Mouse (Mus musculus): Measurements from ENCODE around the gene Plcg2.

Gene Plcg2

DNA sequence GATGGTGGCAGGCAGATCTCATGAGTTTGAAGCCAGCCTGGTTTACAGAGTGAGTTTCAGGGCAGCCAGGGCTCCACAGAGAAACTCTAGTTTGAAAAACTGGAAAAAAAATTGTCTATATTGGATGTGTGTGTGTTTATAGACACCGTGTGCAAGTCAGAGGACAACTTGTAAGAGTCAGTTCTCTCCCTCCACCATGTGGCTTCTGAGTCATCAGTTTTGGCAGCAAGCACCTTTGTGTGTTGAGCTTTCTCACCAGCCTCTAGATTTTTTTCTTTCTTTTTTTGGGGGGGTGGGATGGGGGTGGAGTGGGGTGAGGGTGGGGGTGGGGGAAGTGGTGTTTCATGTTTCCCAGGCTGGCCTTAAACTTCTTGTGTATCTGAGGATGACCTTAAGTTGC lies 12.8 kb upstream of the Plcg2 start:
- DNase-seq (ENCODE audit: low spot score), result no peak

- DNase-seq (ENCODE audit: low spot score), result no peak
Measured at GRCm38 (mm10) chr8:117488246-117489005, 9.7 kb upstream of the Plcg2 start.

- no peak for DNase-seq (ENCODE audit: low spot score)
Measured at GRCm38 (mm10) chr8:117493543-117493942, 4.5 kb upstream of the Plcg2 start.

GRCm38 (mm10) chr8:117494874-117495273 lies 3.2 kb upstream of the Plcg2 start:
- no peak for DNase-seq (ENCODE audit: low spot score)

GRCm38 (mm10) chr8:117498915-117499540 lies 937 bp downstream of the Plcg2 start:
- no peak for DNase-seq (ENCODE audit: low spot score)

GRCm38 (mm10) chr8:117500232-117500823 lies 2.2 kb downstream of the Plcg2 start:
- no peak for DNase-seq (ENCODE audit: low spot score)

GRCm38 (mm10) chr8:117501323-117501722 lies 3.2 kb downstream of the Plcg2 start:
- no peak for DNase-seq (ENCODE audit: low spot score)

GRCm38 (mm10) chr8:117503405-117504069 lies 5.4 kb downstream of the Plcg2 start:
- DNase-seq (ENCODE audit: low spot score), result no peak

- DNase-seq (ENCODE audit: low spot score), result no peak
Measured at GRCm38 (mm10) chr8:117507703-117508102, 9.6 kb downstream of the Plcg2 start.

DNA sequence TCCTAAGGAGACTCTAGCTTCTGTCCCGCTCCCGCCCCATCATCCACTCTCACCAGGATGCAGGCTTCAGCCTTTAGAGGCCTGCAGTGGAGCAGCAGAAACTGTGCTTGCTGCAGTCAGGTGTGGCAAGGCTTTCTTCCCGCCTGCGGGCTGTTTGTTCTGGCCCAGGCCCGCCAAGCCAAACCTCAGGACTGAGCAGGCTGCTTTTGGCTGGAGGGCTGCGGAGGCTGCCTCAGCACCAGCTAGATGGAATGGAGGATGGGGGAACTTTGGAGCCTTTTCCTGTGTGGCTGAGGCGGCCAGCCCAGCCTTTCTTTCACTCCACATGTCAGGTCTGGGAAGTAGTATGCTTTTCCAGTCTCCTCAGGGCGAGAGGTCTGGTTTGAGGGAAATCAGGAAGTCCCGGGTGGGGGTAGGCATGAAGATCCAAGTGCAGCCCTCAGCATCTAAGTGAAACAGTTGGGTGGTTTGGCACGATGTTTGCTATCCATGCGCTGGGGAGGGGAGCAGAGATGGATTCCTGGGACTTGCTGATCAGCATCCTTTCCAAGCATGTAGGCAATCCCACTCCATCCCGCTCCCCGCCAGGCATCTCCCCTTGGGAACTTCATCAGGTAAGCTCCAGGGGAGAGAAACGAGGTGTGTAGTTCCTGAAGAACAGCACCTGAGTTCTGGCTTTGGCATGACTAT lies 18.9 kb downstream of the Plcg2 start:
- no peak for DNase-seq (ENCODE audit: low spot score)

GRCm38 (mm10) chr8:117517861-117518260 lies 19.8 kb downstream of the Plcg2 start:
- DNase-seq (ENCODE audit: low spot score), result no peak

GRCm38 (mm10) chr8:117518873-117519272 lies 20.8 kb downstream of the Plcg2 start:
- no peak for DNase-seq (ENCODE audit: low spot score)

GRCm38 (mm10) chr8:117526185-117526584 lies 28.1 kb downstream of the Plcg2 start:
- no peak for DNase-seq (ENCODE audit: low spot score)

GRCm38 (mm10) chr8:117527983-117528382 lies 29.9 kb downstream of the Plcg2 start:
- no peak for DNase-seq (ENCODE audit: low spot score)

- DNase-seq (ENCODE audit: low spot score), result no peak
Measured at GRCm38 (mm10) chr8:117529177-117529576, 31.1 kb downstream of the Plcg2 start.

DNA sequence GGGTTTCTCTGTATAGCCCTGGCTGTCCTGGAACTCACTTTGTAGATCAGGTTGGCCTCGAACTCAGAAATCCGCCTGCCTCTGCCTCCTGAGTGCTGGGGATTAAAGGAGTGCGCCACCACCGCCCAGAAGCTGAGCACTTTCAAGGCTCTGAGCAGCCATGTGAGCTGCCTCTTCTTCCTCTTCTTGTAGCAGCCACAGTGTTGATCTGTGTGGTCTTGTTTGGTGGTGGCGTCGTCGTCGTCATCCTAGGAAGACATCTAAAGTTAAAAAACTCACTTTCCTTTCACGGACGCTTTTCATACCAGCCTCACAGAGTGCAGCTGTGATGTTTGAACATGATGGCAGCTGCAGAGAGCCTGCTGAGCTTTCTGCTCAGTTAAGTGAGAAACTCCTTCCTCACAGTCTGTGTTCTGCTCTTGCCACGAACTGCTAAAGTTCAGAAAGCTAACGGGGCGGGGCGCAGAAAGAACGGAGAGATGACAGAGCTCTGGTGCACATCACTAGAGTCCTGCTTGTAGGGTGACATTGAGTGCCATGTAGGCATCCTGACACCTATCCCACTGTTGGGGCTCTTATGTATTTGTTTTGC lies 34.4 kb downstream of the Plcg2 start:
- no peak for DNase-seq (ENCODE audit: low spot score)

- no peak for DNase-seq (ENCODE audit: low spot score)
Measured at GRCm38 (mm10) chr8:117536862-117537261, 38.8 kb downstream of the Plcg2 start.

DNA sequence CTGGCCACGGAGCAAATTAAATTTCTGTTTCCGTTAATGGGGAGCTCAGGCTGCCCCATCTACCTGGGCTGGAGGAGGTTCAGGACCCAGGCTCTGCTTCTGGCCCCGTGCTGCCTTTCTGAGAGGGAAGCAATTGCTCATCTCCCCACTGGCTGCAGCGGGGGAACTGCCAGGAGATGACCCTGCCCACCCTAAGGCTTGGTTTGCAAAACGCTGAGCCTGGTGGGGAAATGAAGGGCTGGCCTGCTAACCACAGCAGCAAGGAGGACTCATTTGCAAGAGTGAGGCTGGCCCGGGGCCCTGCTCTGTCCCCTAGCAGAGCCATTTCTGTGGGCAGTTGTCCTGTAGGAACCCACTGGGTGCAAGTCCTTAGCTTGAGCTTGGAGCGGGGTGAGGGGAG lies 39.7 kb downstream of the Plcg2 start:
- DNase-seq (ENCODE audit: low spot score), result no peak

DNA sequence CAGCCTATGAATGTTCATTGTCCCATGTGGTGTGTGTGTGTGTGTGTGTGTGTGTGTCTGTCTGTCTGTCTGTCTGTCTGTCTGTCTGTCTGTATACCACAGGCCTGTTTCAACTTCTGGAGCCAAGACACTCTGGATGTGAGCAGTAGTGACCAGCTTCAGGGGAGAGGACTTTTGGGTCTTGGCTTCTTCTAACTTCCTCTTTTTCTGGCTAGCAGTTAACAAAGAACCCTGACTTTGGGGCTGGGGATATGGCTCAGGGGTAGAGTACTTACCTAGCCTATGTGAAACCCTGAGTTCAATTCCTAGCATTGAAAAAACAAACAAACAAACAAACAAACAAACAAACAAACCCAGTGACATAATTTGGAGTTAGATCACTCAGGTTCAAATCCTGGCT lies 44.9 kb downstream of the Plcg2 start:
- no peak for DNase-seq (ENCODE audit: low spot score)

- peak; percentile 19 for DNase-seq (ENCODE audit: low spot score)
Measured at GRCm38 (mm10) chr8:117543789-117544188, 45.7 kb downstream of the Plcg2 start.

GRCm38 (mm10) chr8:117545043-117545442 lies 47.0 kb downstream of the Plcg2 start:
- no peak for DNase-seq (ENCODE audit: low spot score)

DNA sequence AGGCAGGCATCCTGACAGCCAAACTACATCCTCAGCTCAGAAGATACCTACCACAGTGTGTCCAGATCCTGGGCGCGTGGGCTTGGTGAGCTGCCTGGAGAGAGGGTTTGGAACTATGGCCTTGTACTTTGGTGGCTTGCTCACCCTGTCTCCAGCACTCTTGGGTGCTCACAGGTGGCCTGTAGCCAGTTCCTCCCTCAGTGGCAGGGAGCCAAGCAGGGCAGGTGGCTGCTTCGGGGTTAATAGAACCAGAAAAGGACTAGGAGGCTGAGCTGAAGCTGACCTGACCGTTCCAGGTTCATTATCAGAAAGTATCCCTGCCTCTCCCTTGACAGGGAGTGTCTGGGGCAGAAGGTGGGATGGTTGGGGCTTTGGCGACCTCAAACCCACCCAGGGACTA lies 48.3 kb downstream of the Plcg2 start:
- DNase-seq (ENCODE audit: low spot score), result no peak
